23 mouse cellular contexts compared by ENCODE assay signal in the genomic region with DNA sequence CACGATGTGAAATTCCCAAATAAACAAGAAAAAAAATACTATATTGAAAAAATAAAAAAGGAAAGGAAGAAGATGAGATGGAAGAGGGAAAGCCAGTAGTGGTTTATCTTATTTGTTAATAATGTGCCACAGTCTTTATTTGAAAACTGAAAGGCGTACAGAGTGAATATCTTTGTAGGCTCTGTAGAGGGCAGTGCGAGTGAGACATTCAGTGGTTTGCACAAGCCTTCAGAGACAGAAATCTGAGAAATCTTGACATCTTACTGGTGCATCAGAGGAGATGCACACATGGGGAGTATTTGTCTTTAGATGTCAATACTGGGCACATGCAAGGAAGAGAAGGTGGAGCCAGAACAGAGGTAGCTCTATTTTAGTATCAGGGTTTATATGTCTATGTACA. TPM values are rescaled to one million over a fixed set of nuclear protein-coding genes. Genes with fewer than 3 reads are reported as not detected.
DNase-seq lines count a peak whose midpoint lies in the region; ATAC-seq and TF ChIP-seq lines count a peak whose summit lies in the region.
"Had no signal": no experiment of that assay in that cellular context is flagged by ENCODE, and none has a peak within 500 bp of the region (broad histone marks: within the 10 kb centered on the region; RNA-seq: fewer than 3 reads in every experiment).

No protein-coding gene starts in this region.

- DNase-seq in embryo, embryonic 10.5 days (ENCODE audit: low spot score): peak; percentile 4
- no peak for DNase-seq in embryo, embryonic 9.5 days (ENCODE audit: extremely low spot score)
- DNase-seq in midbrain, postnatal 0 days (ENCODE audit: low spot score): peak; percentile 43
- no peak for DNase-seq in midbrain, embryonic 11.5 days (ENCODE audit: low spot score, missing footprints)
- no peak for DNase-seq in left cerebral cortex, adult 11 months (ENCODE audit: low spot score)
- DNase-seq in natural killer cell, adult 2 months (ENCODE audit: low spot score in 2 of 2): no peak
- DNase-seq: adrenal gland, adult 8-10 months; cerebellum, adult 11 months; cerebellum, postnatal 10 days; embryo, embryonic 11 days; gastrocnemius, postnatal 36 days; kidney, adult 9 months; kidney, postnatal 25 days had no signal

- ATAC-seq in intestine, postnatal 0 days: no peak
- ATAC-seq in intestine, embryonic 15.5 days: no peak
- no peak for ATAC-seq in midbrain, postnatal 0 days (ENCODE audit: low FRiP score)
- ATAC-seq in midbrain, embryonic 11.5 days (ENCODE audit: low FRiP score): no peak
- ATAC-seq: liver, embryonic 12.5 days had no signal

- peak; percentile 26 for TF ChIP-seq CTCF in intestine, postnatal 0 days (IDR thresholded peaks at IDR 0.05; ENCODE audit: low read depth)
- TF ChIP-seq CTCF in midbrain, postnatal 0 days (IDR thresholded peaks at IDR 0.05): peak; percentile 59

- H3K36me3 ChIP-seq in intestine, postnatal 0 days (ENCODE audit: control insufficient read depth, insufficient read depth): peaks cover 38% of the 10 kb centered on the region
- H3K36me3 ChIP-seq in intestine, embryonic 15.5 days: 0 out of 2 replicates have a peak, but pooled peaks cover 3% of the 10 kb centered on the region
- peaks cover 12% of the 10 kb centered on the region for H3K36me3 ChIP-seq in midbrain, postnatal 0 days (ENCODE audit: insufficient read depth, low read length)
- no peaks in the 10 kb centered on the region for H3K36me3 ChIP-seq in midbrain, embryonic 11.5 days (ENCODE audit: control insufficient read depth, insufficient read depth, low read length)
- H3K36me3 ChIP-seq: embryonic facial prominence, embryonic 15.5 days; G1E; liver, embryonic 12.5 days had no signal

- H3K9me3 ChIP-seq in intestine, postnatal 0 days (ENCODE audit: control insufficient read depth): no peaks in the 10 kb centered on the region
- H3K9me3 ChIP-seq in intestine, embryonic 15.5 days: no peaks in the 10 kb centered on the region
- no peaks in the 10 kb centered on the region for H3K9me3 ChIP-seq in midbrain, postnatal 0 days (ENCODE audit: low read length)
- H3K9me3 ChIP-seq in midbrain, embryonic 11.5 days (ENCODE audit: control insufficient read depth, low read length): no peaks in the 10 kb centered on the region
- H3K9me3 ChIP-seq: embryonic facial prominence, embryonic 15.5 days; G1E; heart, embryonic 10.5 days; hindbrain, embryonic 10.5 days; limb, embryonic 12.5 days; liver, embryonic 12.5 days; neural tube, embryonic 13.5 days had no signal

- no peak overlapping the region for H3K4me3 ChIP-seq in intestine, postnatal 0 days (ENCODE audit: low read depth, low read length)
- H3K4me3 ChIP-seq in intestine, embryonic 15.5 days (replicated peaks): no peak overlapping the region
- no peak overlapping the region for H3K4me3 ChIP-seq in midbrain, postnatal 0 days (ENCODE audit: low read depth, low read length)
- H3K4me3 ChIP-seq in midbrain, embryonic 11.5 days (ENCODE audit: low read depth, low read length): no peak overlapping the region
- H3K4me3 ChIP-seq: embryonic facial prominence, embryonic 15.5 days; heart, embryonic 10.5 days; hindbrain, embryonic 10.5 days; limb, embryonic 12.5 days; liver, embryonic 12.5 days; neural tube, embryonic 13.5 days had no signal

- H3K27ac ChIP-seq in intestine, postnatal 0 days (ENCODE audit: low read depth, low read length): no peak overlapping the region
- no peak overlapping the region for H3K27ac ChIP-seq in intestine, embryonic 15.5 days
- H3K27ac ChIP-seq in midbrain, postnatal 0 days (ENCODE audit: low read depth, low read length): no peak overlapping the region
- no peak overlapping the region for H3K27ac ChIP-seq in midbrain, embryonic 11.5 days (ENCODE audit: low read depth, low read length)
- H3K27ac ChIP-seq: embryonic facial prominence, embryonic 15.5 days; heart, embryonic 10.5 days; hindbrain, embryonic 10.5 days; limb, embryonic 12.5 days; liver, embryonic 12.5 days; neural tube, embryonic 13.5 days had no signal

- no peak overlapping the region for H3K9ac ChIP-seq in intestine, postnatal 0 days (ENCODE audit: low read depth, low read length)
- H3K9ac ChIP-seq in intestine, embryonic 15.5 days: no peak overlapping the region
- no peak overlapping the region for H3K9ac ChIP-seq in midbrain, postnatal 0 days (replicated peaks; ENCODE audit: low read length, poor library complexity, severe bottlenecking)
- no peak overlapping the region for H3K9ac ChIP-seq in midbrain, embryonic 11.5 days (ENCODE audit: low read length)
- H3K9ac ChIP-seq: embryonic facial prominence, embryonic 15.5 days; limb, embryonic 12.5 days; liver, embryonic 12.5 days; neural tube, embryonic 13.5 days had no signal

- H3K27me3 ChIP-seq in intestine, postnatal 0 days (replicated peaks; ENCODE audit: control insufficient read depth, insufficient read depth, low read length): no peaks in the 10 kb centered on the region
- no peaks in the 10 kb centered on the region for H3K27me3 ChIP-seq in intestine, embryonic 15.5 days (replicated peaks)
- H3K27me3 ChIP-seq in midbrain, postnatal 0 days (ENCODE audit: insufficient read depth, low read length): no peaks in the 10 kb centered on the region
- no peaks in the 10 kb centered on the region for H3K27me3 ChIP-seq in midbrain, embryonic 11.5 days (ENCODE audit: control insufficient read depth, insufficient read depth, low read length)
- H3K27me3 ChIP-seq: embryonic facial prominence, embryonic 15.5 days; limb, embryonic 12.5 days; liver, embryonic 12.5 days; neural tube, embryonic 13.5 days had no signal

- no peaks in the 10 kb centered on the region for H3K4me1 ChIP-seq in intestine, postnatal 0 days (replicated peaks; ENCODE audit: control insufficient read depth, insufficient read depth, low read length)
- H3K4me1 ChIP-seq in intestine, embryonic 15.5 days (replicated peaks): no peaks in the 10 kb centered on the region
- no peaks in the 10 kb centered on the region for H3K4me1 ChIP-seq in midbrain, postnatal 0 days (ENCODE audit: insufficient read depth, low read length)
- no peaks in the 10 kb centered on the region for H3K4me1 ChIP-seq in midbrain, embryonic 11.5 days (ENCODE audit: control insufficient read depth, insufficient read depth, low read length)
- H3K4me1 ChIP-seq: embryonic facial prominence, embryonic 15.5 days; hindbrain, embryonic 10.5 days; limb, embryonic 12.5 days; neural tube, embryonic 13.5 days had no signal

- no peak overlapping the region for H3K4me2 ChIP-seq in intestine, postnatal 0 days (replicated peaks; ENCODE audit: low read depth)
- no peak overlapping the region for H3K4me2 ChIP-seq in intestine, embryonic 15.5 days (replicated peaks)
- H3K4me2 ChIP-seq in midbrain, postnatal 0 days (ENCODE audit: low read depth, low read length, poor library complexity, severe bottlenecking): no peak overlapping the region
- H3K4me2 ChIP-seq in midbrain, embryonic 11.5 days: no peak overlapping the region
- H3K4me2 ChIP-seq: embryonic facial prominence, embryonic 15.5 days; limb, embryonic 12.5 days; liver, embryonic 12.5 days; neural tube, embryonic 13.5 days had no signal

- WGBS in intestine, postnatal 0 days: 93% methylated on average over 3 of the region's 3 CpGs
- 82% methylated on average over 3 of the region's 3 CpGs for WGBS in intestine, embryonic 15.5 days
- 90% methylated on average over 3 of the region's 3 CpGs for WGBS in midbrain, postnatal 0 days
- WGBS in midbrain, embryonic 11.5 days: 89% methylated on average over 3 of the region's 3 CpGs

RNA-seq across cellular contexts. Expression of a gene that starts 25.5 kb away (rescaled TPM):
- 9.8 and 10.7 TPM in 2 replicates for polyA plus RNA-seq in intestine, postnatal 0 days (2015; fragmentation: Nextera tagmentation; extraction: Ambion mirVana)
- 10.3 and 14.5 TPM in 2 replicates for polyA plus RNA-seq in intestine, embryonic 15.5 days (2015; fragmentation: Nextera tagmentation; extraction: Ambion mirVana)
- 237 and 255 TPM in 2 replicates for total RNA-seq in midbrain, postnatal 0 days (2014; rRNA removed)
- 634 and 693 TPM in 2 replicates for polyA plus RNA-seq in midbrain, postnatal 0 days (2015; fragmentation: Nextera tagmentation; extraction: Ambion mirVana)
- 41.7 and 42.5 TPM in 2 replicates for polyA plus RNA-seq in midbrain, embryonic 11.5 days (2014; fragmentation: Nextera tagmentation; extraction: Ambion mirVana)
- total RNA-seq: G1E; gastrocnemius, postnatal 36 days; monocyte, adult 5-6 weeks had no signal
- polyA plus RNA-seq: G1E had no signal

RNA-seq across cellular contexts. Expression of a gene that starts 50.1 kb away (rescaled TPM):
- polyA plus RNA-seq in intestine, postnatal 0 days (2015; fragmentation: Nextera tagmentation; extraction: Ambion mirVana): 14.3 and 18.7 TPM in 2 replicates
- polyA plus RNA-seq in intestine, embryonic 15.5 days (2015; fragmentation: Nextera tagmentation; extraction: Ambion mirVana): 13.8 and 14.6 TPM in 2 replicates
- total RNA-seq in midbrain, postnatal 0 days (2014; rRNA removed): 153 and 159 TPM in 2 replicates
- 25.3 and 34.2 TPM in 2 replicates for polyA plus RNA-seq in midbrain, postnatal 0 days (2015; fragmentation: Nextera tagmentation; extraction: Ambion mirVana)
- polyA plus RNA-seq in midbrain, embryonic 11.5 days (2014; fragmentation: Nextera tagmentation; extraction: Ambion mirVana): 7.7 and 8.7 TPM in 2 replicates

Comparison
In these comparisons a context has a peak if more than half of its experiments do, and no peak if none do; other contexts are left out.
1. DNase-seq: peak in embryo, embryonic 10.5 days (single experiment) and midbrain, postnatal 0 days (single experiment); none in embryo, embryonic 9.5 days (single experiment), midbrain, embryonic 11.5 days (single experiment), left cerebral cortex, adult 11 months (single experiment) and natural killer cell, adult 2 months (0 of 2).
2. RNA of a gene that starts 25.5 kb away (polyA plus RNA-seq): 634 to 693 TPM in midbrain, postnatal 0 days; 41.7 to 42.5 TPM in midbrain, embryonic 11.5 days, 10.3 to 14.5 TPM in intestine, embryonic 15.5 days and 9.8 to 10.7 TPM in intestine, postnatal 0 days; every median in the first group is over 10 times any median in the second.